Mouse (Mus musculus) frontal cortex, adult (tissue): ENCODE results near the gene Skap1.

Experiments
- ATAC-seq: cut with Nextera tagmentation; 2 replicates; pipeline ENCODE4 v1.9.2; 2017; ENCODE audit warnings: mild to moderate bottlenecking, moderate library complexity, mixed read lengths; ENCODE audit not compliant: low TSS enrichment

Skap1 gene

DNA sequence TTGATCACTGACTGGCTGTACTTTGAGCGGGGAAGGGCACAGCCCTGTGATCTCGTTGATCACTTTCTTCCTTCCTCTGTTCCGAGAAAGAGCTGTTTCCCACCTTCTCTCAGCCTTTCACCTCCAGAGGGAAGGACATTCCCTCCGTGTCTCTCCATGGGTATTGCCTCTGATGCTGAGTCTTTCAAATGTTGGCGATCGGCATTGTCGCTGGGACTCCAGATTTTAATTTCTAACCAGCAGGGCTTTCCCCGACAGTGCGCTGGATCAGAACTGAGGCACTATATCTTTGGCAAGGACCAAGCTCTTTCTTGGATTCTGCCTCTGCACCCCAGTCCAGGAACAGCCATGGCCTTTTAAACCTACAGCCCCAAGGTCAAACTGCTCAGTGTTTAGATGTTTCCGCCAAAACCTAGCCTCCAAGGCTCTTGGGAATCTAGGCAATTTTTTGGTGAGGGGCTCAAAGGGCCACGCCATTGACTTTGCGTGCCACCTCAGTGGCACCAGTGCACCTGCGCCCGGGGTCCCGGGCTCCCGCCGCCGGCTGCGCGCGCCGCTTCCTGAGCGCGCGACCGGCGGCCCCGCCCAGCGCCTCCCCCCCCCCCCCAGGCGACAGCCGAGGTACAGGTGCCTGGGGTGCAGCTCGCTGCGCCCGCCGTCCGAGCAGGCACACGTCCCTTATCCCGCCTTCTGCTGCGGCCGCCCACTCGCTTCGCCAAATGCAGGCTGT, at the start of gene Skap1:
Skap1 (plus strand) TSS at position 608 of the 730 bp plus-strand sequence.
- no peak for ATAC-seq

DNA sequence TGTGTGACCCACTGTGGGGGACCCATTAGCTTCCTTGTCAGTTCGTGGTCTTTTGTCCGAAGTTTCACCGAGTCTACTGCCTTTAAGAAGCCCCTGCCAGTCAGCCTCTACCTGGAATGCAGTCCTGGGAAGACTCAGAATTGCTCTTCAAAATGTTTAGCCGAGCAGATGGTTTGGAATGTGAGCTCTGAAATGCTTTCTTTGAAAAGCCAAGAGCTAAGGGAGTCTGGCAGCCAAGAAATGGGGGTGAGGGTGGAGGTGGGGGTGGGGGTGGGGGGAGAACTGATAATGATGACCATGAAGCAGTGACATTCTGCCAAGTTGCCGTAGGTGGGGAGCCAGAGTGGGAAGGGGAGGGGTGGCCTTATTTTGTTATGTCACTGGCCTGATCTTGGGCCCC, 43.3 kb upstream of the Skap1 start:
- no peak for ATAC-seq

DNA sequence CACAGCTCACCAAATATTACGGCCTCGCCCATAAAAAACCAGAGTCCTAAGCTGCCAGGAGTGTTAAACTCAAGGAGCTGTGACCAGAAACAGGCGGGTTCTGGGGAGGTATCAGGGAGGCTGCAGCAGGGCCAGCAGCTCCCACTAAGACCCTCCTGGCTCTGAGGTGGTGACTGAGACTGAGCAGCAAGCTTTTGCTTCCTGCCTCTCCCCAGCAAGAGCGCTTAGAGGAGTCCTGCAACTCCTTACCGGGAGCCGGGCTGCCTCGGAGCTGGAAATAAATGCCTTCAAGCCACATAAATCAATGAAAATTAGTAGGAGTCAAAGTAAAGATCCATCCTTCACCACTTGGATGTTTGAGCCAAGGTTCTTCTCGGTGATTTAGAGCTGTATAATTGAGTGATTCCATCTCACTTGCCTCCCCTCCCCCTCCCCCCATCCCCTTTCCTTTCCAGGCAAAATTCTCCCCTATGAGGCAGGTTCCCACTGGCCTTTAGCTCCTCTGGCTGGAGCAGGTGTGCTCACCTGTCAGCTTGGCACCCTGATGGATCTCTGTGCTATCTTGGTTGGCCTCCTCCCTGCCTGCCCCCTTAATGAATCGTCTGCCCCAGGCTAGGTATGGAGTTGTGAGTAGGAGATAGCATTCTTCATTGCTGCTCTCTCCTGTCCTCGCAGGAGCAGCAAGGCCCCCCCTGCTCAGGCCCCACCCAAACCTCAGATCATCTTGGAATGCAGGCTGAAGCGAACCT, 42.7 kb upstream of the Skap1 start:
- no peak for ATAC-seq

DNA sequence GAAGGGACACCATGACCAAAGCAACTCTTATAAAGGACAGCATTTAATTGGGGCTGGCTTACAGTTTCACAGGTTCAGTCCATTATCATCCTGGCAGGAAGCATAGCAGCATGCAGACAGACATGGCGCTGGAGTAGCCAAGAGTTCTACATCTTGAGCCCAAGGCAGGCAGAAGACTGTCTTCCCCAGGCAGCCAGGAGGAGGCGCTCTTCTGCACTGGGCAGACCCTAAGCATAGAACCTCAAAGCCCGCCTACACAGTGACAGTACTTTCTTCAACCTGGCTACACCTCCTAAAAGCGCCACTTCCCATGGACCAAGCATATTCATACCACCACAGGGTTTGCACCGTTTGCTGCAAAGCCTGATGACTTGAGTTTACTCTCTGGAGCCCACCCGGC, 39.2 kb upstream of the Skap1 start:
- no peak for ATAC-seq

- no peak for ATAC-seq
These were observed 38.2 kb upstream of the Skap1 start for GRCm38 (mm10) chr11:96426191-96426590.

DNA sequence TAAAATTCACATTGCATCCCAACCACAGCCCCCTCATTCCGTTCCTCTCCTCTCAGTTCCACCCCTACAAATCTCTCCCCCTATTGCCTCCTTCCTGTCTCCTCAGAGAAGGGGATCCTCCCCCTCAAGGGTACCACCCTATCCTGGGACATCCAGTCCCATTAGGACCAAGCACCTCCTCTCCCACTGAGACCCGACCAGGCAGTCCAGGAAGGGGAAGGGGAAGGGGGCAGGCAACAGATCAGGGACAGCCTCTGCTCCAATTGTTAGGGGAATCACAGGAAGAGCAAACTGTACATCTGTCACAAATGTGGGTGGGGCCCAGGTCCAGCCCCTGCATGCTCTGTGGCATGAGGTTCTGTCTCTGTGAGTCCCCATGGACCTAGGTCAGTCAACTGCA, 37.6 kb upstream of the Skap1 start:
- ATAC-seq: no peak

DNA sequence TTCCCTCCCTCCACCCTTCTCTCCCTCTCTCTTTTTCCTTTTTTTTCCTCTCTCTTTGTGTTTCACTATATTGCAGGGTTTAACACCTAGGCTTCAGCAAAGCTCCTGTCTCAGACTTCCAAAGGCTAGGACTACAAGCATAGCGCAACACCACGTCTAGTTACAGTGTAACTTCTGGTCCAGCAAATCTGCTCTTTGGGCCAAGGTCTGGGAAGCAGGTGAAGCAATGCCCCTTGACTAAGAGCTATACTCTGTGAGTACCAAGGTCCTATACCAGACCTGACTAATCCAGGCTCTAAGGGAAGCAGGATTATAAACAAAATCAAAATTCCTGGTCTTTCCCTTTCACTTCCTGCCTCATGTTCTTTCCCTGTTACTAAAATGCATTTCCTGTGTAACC, 35.3 kb upstream of the Skap1 start:
- no peak for ATAC-seq

- no peak for ATAC-seq
These were observed 34.5 kb upstream of the Skap1 start for GRCm38 (mm10) chr11:96429891-96430290.

GRCm38 (mm10) chr11:96431871-96432270, 32.5 kb upstream of the Skap1 start:
- no peak for ATAC-seq

DNA sequence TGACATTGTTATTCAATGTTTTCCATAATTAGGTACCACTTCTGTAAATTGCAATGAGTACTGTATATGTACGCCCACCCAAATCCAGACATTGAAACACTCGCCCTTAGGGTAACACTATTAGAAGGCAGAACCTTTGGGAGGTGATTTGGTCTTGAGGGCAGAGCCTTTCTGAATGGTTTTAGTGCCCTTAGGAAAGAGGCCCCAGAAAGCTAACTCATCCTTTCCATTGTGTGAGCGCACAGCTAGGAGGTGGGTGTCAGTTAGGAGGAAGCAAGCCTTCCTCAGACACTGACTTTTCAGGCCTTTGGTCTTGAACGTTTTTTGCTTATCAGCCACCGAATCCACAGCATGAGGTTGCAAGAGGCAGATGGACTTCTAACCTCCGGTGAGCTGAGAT, 29.5 kb upstream of the Skap1 start:
- ATAC-seq: no peak

- no peak for ATAC-seq
These were observed 27.9 kb upstream of the Skap1 start for GRCm38 (mm10) chr11:96436525-96436924.

DNA sequence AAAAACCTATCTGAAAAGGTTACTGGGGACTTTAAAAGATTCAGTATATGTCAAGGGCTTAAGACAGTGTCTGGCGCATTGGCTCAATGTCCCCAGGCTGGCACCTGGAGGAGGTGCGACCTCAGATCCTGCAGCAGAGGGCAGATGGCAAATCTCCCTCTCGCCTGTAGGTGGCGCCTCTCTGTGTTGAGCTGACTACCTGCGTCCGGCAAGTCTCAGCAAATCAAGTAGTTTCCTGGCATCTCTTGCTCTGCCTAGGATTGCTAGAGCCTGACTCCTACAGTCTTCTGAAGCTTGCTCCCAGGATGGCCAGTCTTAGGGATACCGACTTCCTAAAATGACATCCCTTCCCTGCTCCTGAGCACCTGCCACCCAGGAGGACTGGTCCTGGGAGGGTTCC, 25.6 kb upstream of the Skap1 start:
- ATAC-seq: peak; percentile 59; the same call in 1 of the 2 replicates

DNA sequence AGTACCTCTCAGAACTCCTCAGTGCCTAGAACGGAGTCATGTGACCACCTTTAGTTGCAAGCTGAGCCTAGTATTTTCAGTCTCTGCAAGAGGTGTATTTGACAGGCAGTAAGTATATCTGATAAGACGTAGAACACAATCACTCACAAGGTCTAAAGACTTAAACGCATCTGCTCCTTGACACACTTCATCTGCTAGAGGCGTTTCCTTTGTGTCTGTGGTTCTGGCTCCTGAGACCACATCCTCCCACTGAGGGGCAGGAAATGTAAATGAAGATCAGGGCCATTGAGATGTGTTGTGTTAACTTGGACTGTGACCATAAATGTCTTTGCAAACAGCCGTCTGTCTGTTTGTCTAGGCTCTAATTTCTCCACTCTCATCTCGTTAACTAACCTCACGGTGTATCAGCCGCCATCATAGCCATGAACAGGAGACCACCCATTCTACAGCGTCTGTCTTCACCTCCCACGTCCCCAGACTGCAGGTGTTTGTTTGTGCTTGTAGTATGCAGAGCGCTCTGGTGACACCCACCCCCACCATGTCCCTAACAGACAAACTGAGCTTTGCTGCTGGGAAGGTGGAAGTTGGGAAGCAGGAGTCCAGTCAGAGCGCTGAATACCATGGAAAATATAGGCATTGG, 22.7 kb upstream of the Skap1 start:
- no peak for ATAC-seq

- ATAC-seq: no peak
These were observed 21.9 kb upstream of the Skap1 start for GRCm38 (mm10) chr11:96442468-96442867.

GRCm38 (mm10) chr11:96447931-96448330, 16.5 kb upstream of the Skap1 start:
- ATAC-seq: no peak

- ATAC-seq: no peak
These were observed 9.3 kb upstream of the Skap1 start for GRCm38 (mm10) chr11:96455111-96455510.

GRCm38 (mm10) chr11:96455699-96456326, 8.6 kb upstream of the Skap1 start:
- ATAC-seq: no peak

GRCm38 (mm10) chr11:96456508-96457305, 7.7 kb upstream of the Skap1 start:
- no peak for ATAC-seq

- ATAC-seq: no peak
These were observed 2.6 kb upstream of the Skap1 start for GRCm38 (mm10) chr11:96461766-96462165.

- ATAC-seq: peak; percentile 52
These were observed 2.1 kb upstream of the Skap1 start for GRCm38 (mm10) chr11:96462191-96462752.

DNA sequence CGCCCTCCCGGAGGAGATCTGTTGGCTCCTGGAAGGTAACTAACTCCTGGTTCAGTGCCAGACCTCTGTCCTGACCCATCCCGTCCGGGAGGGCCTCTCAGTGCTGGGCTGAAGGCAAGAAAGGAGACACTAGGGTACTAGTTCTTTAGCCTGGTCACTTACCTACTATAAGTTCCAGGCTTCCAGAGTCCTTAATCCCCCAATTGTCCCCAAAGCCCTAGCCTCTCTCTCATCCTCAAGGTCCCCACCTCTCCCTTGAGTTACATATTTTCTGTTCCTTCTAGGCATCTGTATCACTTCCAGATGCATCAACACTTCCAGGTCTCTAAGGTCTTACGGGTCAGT, 295 bp downstream of the Skap1 start:
- no peak for ATAC-seq
